ENCODE assay signal across 9 mouse cellular contexts in genomic region chr4:26247925-26248856, GRCm38 (mm10).
DNase-seq lines count a peak whose midpoint lies in the region; ATAC-seq and TF ChIP-seq lines count a peak whose summit lies in the region.
"Had no signal": no experiment of that assay in that cellular context is flagged by ENCODE, and none has a peak within 500 bp of the region (broad histone marks: within the 10 kb centered on the region; RNA-seq: fewer than 3 reads in every experiment).

No protein-coding gene starts in this region.

- H3K4me3 ChIP-seq in heart, postnatal 0 days (ENCODE audit: low read depth, low read length): no peak overlapping the region
- no peak overlapping the region for H3K4me3 ChIP-seq in heart, embryonic 12.5 days
- H3K4me3 ChIP-seq in forebrain, embryonic 14.5 days (ENCODE audit: low read depth, low read length): no peak overlapping the region
- no peak overlapping the region for H3K4me3 ChIP-seq in midbrain, embryonic 15.5 days
- H3K4me3 ChIP-seq: megakaryocyte, embryonic 14.5 days had no signal

- no peak overlapping the region for H3K4me2 ChIP-seq in heart, postnatal 0 days (ENCODE audit: low read depth, low read length)
- no peak overlapping the region for H3K4me2 ChIP-seq in heart, embryonic 12.5 days
- no peak overlapping the region for H3K4me2 ChIP-seq in forebrain, embryonic 14.5 days (ENCODE audit: low read length)
- no peak overlapping the region for H3K4me2 ChIP-seq in midbrain, embryonic 15.5 days

- H3K4me1 ChIP-seq in heart, postnatal 0 days (ENCODE audit: control insufficient read depth, insufficient read depth): no peaks in the 10 kb centered on the region
- no peaks in the 10 kb centered on the region for H3K4me1 ChIP-seq in heart, embryonic 12.5 days (replicated peaks)
- no peaks in the 10 kb centered on the region for H3K4me1 ChIP-seq in forebrain, embryonic 14.5 days (ENCODE audit: control insufficient read depth, insufficient read depth, low read length)
- H3K4me1 ChIP-seq in midbrain, embryonic 15.5 days: no peaks in the 10 kb centered on the region
- H3K4me1 ChIP-seq: megakaryocyte, embryonic 14.5 days had no signal

- TF ChIP-seq CTCF in heart, postnatal 0 days (IDR thresholded peaks at IDR 0.05; ENCODE audit: low read depth): peak; percentile 88

- ATAC-seq in heart, postnatal 0 days (ENCODE audit: insufficient read depth, low read depth): no peak
- ATAC-seq in heart, embryonic 12.5 days (ENCODE audit: insufficient number of reproducible peaks, low FRiP score): no peak
- peak; percentile 88 for ATAC-seq in forebrain, embryonic 14.5 days
- ATAC-seq in midbrain, embryonic 15.5 days (replicated peaks): peak; percentile 90

- H3K9me3 ChIP-seq in heart, postnatal 0 days (replicated peaks; ENCODE audit: control insufficient read depth, low read length): no peaks in the 10 kb centered on the region
- H3K9me3 ChIP-seq in heart, embryonic 12.5 days (replicated peaks): no peaks in the 10 kb centered on the region
- no peaks in the 10 kb centered on the region for H3K9me3 ChIP-seq in forebrain, embryonic 14.5 days (replicated peaks; ENCODE audit: control insufficient read depth, low read length)
- no peaks in the 10 kb centered on the region for H3K9me3 ChIP-seq in midbrain, embryonic 15.5 days
- H3K9me3 ChIP-seq: megakaryocyte, embryonic 14.5 days had no signal

- intact Hi-C loops in left cerebral cortex, postnatal 36 days (cut with DNase I): loop anchor here (2.0 kb wide), 1 partner anchor 245 kb away; no protein-coding TSS in a partner anchor

- peak; percentile 46 for DNase-seq in heart, postnatal 0 days (ENCODE audit: low spot score)
- peak; percentile 7 for DNase-seq in c-Kit-positive CD71-positive TER-119-positive erythroid progenitor cells, embryonic 14.5 days (ENCODE audit: low spot score)
- DNase-seq in forebrain, embryonic 14.5 days (ENCODE audit: low spot score): peak; percentile 84
- peak; percentile 58 for DNase-seq in kidney, adult 18-20 months
- peak; percentile 22 to 29 for DNase-seq in left cerebral cortex, postnatal 36 days (ENCODE audit: low spot score in 2 of 2)
- DNase-seq in telencephalon, adult 2 months (ENCODE audit: low read depth, low spot score): peak; percentile 45

- WGBS in heart, postnatal 0 days: 56% methylated on average over 13 of the region's 13 CpGs
- 59% methylated on average over 13 of the region's 13 CpGs for WGBS in heart, embryonic 12.5 days
- WGBS in forebrain, embryonic 14.5 days: 67% methylated on average over 13 of the region's 13 CpGs
- WGBS in midbrain, embryonic 15.5 days: 67% methylated on average over 13 of the region's 13 CpGs

- H3K36me3 ChIP-seq in heart, postnatal 0 days (replicated peaks; ENCODE audit: control insufficient read depth, insufficient read depth, low read length): no peaks in the 10 kb centered on the region
- H3K36me3 ChIP-seq in heart, embryonic 12.5 days: no peaks in the 10 kb centered on the region
- no peaks in the 10 kb centered on the region for H3K36me3 ChIP-seq in forebrain, embryonic 14.5 days (ENCODE audit: control insufficient read depth, insufficient read depth, low read length)
- no peaks in the 10 kb centered on the region for H3K36me3 ChIP-seq in midbrain, embryonic 15.5 days (replicated peaks)

- no peaks in the 10 kb centered on the region for H3K27me3 ChIP-seq in heart, postnatal 0 days (ENCODE audit: control insufficient read depth, insufficient read depth, low read length)
- no peaks in the 10 kb centered on the region for H3K27me3 ChIP-seq in heart, embryonic 12.5 days (replicated peaks)
- no peaks in the 10 kb centered on the region for H3K27me3 ChIP-seq in forebrain, embryonic 14.5 days (replicated peaks; ENCODE audit: control insufficient read depth, insufficient read depth, low read length)
- H3K27me3 ChIP-seq in midbrain, embryonic 15.5 days (replicated peaks): no peaks in the 10 kb centered on the region
- H3K27me3 ChIP-seq: megakaryocyte, embryonic 14.5 days had no signal

- TF ChIP-seq EP300 in heart, postnatal 0 days (IDR thresholded peaks at IDR 0.05; ENCODE audit: low read depth): no peak

- no peak overlapping the region for H3K27ac ChIP-seq in heart, postnatal 0 days (ENCODE audit: low read depth)
- H3K27ac ChIP-seq in heart, embryonic 12.5 days (ENCODE audit: poor library complexity, severe bottlenecking): no peak overlapping the region
- no peak overlapping the region for H3K27ac ChIP-seq in forebrain, embryonic 14.5 days (ENCODE audit: low read depth, low read length)
- H3K27ac ChIP-seq in midbrain, embryonic 15.5 days: no peak overlapping the region

- no peak overlapping the region for H3K9ac ChIP-seq in heart, postnatal 0 days (replicated peaks; ENCODE audit: low read depth, low read length)
- H3K9ac ChIP-seq in heart, embryonic 12.5 days: no peak overlapping the region
- no peak overlapping the region for H3K9ac ChIP-seq in forebrain, embryonic 14.5 days (ENCODE audit: low read length)
- H3K9ac ChIP-seq in midbrain, embryonic 15.5 days: no peak overlapping the region

Comparison
In these comparisons a context has a peak if more than half of its experiments do, and no peak if none do; other contexts are left out.
1. ATAC-seq: peak in forebrain, embryonic 14.5 days (single experiment) and midbrain, embryonic 15.5 days (single experiment); none in heart, postnatal 0 days (single experiment) and heart, embryonic 12.5 days (single experiment).
2. DNase-seq: peak in every context shown above with its lines; median percentile 84 in forebrain, embryonic 14.5 days; 58 in kidney, adult 18-20 months; 46 in heart, postnatal 0 days; 45 in telencephalon, adult 2 months; 26 in left cerebral cortex, postnatal 36 days; 7 in c-Kit-positive CD71-positive TER-119-positive erythroid progenitor cells, embryonic 14.5 days.